Mouse (Mus musculus) MEL (cell line): ENCODE results near the gene Irf4.

Experiments
- EP300 ChIP-seq, 2 experiments: IDR thresholded peaks; 2 replicates each; pipeline ENCODE4 v1.6.1; 2011; ENCODE audit warnings: improper control_type of control experiment in 2 of 2, low read length in 2 of 2, low read depth in 1 of 2, mild to moderate bottlenecking in 1 of 2
- MAZ ChIP-seq: IDR thresholded peaks from 2 replicates; pipeline ENCODE4 v1.6.1; 2012; ENCODE audit warnings: low read depth, mild to moderate bottlenecking, inconsistent platforms, low read length, improper control_type of control experiment
- SIN3A ChIP-seq: IDR thresholded peaks from 2 replicates; pipeline ENCODE4 v1.6.1; 2012; ENCODE audit warnings: low read length, improper control_type of control experiment, inconsistent platforms
- USF1 ChIP-seq: IDR thresholded peaks from 2 replicates; pipeline ENCODE4 v1.6.1; 2014; ENCODE audit warnings: low read depth, mild to moderate bottlenecking, inconsistent platforms, low read length, improper control_type of control experiment, moderate library complexity

- TF ChIP-seq EP300 (IDR thresholded peaks at IDR 0.05; ENCODE audit: low read depth in 1 of 2, low read length in 2 of 2) (no peak), SIN3A (no peak), MAZ (no peak), USF1 (no peak)
Measured at GRCm38 (mm10) chr13:30712280-30712679, 36.7 kb upstream of the Irf4 start.
